Mouse (Mus musculus): ENCODE measurements around the gene Pex5.
A peak's percentile ranks its signal among the peaks of the same experiment; 100 is the strongest.

The Pex5 gene

GRCm38 (mm10) chr6:124414927-124415325, at the start of gene Pex5:
Pex5 (minus strand) TSS chr6:124415067.
- peak; percentile 90 for DNase-seq (ENCODE audit: low read depth, low spot score)

DNA sequence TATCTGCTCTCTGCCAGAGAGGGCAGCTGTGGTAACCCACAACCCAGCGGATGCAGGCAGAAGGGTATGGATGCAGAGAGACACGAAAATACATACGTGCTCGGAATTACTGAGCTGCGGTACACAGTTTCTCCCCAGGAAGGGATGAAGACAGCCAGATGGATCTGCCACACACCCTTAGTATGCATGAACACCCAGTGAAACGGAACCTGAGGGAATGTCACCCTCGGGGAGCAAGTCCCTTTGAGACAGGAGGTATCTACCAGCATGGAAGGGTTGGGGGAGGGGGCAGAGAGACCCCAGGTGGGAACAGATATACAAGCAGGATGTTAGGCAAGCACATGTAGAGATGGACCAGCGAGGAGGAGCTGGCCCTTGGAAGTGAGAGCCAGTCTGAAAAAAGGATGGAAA, 49.0 kb upstream of the Pex5 start:
- no peak for DNase-seq (ENCODE audit: low read depth, low spot score)

DNA sequence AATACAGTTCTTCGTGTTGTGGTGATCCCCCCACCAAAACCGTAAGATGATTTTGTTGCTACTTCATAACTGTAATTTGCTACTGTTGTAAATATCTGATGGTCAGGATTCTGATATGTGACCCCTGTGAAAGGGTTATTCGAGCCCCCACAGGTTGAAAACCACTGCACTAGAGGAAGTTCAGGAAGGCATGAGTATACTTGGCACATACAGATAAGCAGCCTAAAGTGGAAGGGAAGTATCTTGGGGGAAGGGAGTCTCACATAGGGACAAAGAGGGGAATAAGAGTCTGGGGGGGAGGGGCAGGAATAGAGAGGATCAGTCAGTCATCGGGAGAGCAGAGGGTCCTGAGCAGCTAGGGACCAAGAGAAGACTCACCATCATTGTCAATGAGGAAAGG, 44.5 kb upstream of the Pex5 start:
- DNase-seq (ENCODE audit: low read depth, low spot score) = no peak

GRCm38 (mm10) chr6:124458505-124458904, 43.6 kb upstream of the Pex5 start:
- DNase-seq (ENCODE audit: low read depth, low spot score) = no peak

GRCm38 (mm10) chr6:124457827-124458226, 43.0 kb upstream of the Pex5 start:
- no peak for DNase-seq (ENCODE audit: low read depth, low spot score)

GRCm38 (mm10) chr6:124456243-124456642, 41.4 kb upstream of the Pex5 start:
- DNase-seq (ENCODE audit: low read depth, low spot score) = no peak

- no peak for DNase-seq (ENCODE audit: low read depth, low spot score)
Measured at GRCm38 (mm10) chr6:124453756-124454155, 38.9 kb upstream of the Pex5 start.

GRCm38 (mm10) chr6:124451995-124452394, 37.1 kb upstream of the Pex5 start:
- no peak for DNase-seq (ENCODE audit: low read depth, low spot score)

DNA sequence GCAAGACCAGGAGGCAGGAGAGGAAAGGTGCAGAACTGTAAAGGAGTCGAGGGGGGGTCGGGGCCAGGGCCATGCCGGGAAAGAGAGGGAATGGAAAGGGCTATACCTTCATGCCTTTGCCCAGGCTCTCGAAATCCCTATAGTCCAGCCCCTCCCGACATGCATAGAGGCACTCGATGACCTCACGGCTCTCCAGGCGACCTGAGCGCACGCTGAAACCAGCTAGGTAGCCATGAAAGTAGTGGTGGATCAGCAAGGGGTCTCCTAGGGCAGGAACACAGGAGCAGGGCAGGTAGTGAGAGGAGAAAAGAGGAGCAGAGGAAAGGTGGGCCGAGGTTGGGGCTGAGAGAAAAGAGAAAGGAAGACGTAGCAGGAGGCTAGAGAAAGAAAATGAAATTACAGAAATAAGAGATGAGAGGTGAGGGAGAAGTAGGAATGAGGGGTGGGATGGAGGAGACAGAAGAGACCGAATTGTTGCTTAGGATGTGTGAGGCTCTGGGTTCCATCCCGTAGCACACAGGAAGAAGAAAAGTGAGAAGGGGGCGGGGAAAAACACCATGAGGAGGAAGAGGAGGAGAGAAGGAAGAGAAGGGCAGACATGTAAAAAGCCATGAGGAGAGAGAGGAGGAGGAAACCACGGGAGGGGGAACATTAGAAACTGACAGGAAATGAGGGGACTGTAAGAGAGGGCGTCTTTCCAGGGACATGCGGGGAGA, 35.0 kb upstream of the Pex5 start:
- DNase-seq (ENCODE audit: low read depth, low spot score) = no peak

DNA sequence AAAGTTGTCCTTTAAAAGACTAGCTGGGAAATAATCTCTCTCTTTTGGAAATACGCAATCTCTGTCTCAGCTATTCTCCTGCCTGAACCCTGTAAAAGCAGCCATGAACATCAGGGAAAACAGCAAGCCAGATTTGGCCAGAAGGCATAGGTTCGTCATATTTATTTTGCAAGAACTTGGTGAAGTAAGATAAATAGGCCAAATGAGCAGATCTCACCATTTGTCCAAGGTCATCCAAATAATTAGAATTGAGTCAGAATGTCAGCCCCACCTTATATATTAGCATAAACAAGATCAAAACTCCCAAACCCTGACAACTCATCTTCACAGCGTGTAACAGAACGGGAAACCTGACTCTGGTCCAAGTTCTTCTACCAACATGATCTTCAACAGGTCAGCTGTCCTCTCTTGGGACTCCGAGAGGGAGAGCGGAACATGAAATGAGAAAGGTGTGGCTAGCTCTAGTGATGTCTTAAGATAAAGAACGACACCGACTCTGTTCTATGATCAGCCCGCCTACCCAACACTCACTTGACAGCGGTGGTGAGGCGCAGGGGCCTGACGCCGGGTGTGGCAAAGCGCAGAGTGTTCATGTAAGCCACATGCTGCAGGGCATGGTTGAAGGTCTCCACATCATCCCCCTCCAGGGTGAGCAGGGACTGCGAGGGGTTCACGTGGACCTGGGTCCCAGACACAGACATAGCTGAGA, 34.2 kb upstream of the Pex5 start:
- DNase-seq (ENCODE audit: low read depth, low spot score) = no peak

- no peak for DNase-seq (ENCODE audit: low read depth, low spot score)
Measured at GRCm38 (mm10) chr6:124448186-124448852, 33.5 kb upstream of the Pex5 start.

DNA sequence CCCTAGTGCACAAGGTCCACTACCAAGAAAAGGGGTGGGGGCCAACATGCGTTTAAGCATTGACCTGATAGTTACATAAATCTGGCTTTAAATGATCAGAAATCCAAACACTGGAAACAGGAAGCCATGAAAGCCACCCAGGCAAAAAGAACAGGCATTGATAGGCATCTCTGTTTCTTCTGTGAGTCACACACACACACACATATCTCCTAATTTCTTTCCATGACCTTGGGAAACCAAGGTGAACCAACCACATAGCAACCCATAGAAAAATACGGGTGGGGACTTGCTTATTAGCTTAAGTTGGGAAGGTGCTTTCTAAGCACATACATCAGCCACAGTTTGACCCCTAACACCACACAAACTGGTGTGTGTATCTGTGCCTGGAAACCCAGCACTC, 32.5 kb upstream of the Pex5 start:
- no peak for DNase-seq (ENCODE audit: low read depth, low spot score)

DNA sequence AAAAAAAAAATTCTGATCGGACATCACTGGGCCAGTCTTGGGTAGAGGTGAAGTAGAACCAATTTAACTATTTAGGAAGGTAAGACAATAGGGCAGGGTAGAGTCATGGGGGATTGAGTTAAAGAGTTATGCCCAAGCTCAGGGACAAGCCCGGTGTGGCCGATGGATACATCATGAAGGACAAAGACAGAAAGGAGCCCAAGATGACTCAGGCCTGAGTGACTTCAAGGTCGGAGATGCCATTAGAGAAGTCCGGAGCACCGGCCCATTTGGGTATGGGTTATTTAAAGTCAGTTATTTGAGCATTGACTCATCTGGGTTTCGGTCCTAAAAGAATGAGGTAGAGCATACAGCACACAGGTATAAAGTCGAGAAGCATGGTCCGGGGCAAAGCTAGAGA, 31.6 kb upstream of the Pex5 start:
- no peak for DNase-seq (ENCODE audit: low read depth, low spot score)

GRCm38 (mm10) chr6:124446024-124446423, 31.2 kb upstream of the Pex5 start:
- no peak for DNase-seq (ENCODE audit: low read depth, low spot score)

DNA sequence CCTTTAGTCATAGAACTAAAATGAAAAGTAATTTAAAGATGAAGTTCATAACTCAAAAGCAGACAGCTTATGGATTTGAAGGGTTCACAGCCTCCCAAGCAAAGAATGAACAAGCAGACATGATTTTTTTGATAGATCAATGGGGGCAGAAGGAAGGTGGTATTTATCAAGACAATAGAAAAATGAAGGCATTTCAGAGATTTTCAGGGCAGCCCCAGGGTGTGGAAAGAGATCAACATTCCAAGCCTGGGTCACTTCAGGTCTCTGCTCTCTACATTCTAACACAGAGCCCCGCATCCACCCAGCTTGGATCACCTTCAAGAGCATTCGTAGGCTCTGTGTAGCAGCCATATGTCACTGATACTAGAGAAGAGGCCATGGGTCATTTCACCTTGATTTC, 28.5 kb upstream of the Pex5 start:
- no peak for DNase-seq (ENCODE audit: low read depth, low spot score)

DNA sequence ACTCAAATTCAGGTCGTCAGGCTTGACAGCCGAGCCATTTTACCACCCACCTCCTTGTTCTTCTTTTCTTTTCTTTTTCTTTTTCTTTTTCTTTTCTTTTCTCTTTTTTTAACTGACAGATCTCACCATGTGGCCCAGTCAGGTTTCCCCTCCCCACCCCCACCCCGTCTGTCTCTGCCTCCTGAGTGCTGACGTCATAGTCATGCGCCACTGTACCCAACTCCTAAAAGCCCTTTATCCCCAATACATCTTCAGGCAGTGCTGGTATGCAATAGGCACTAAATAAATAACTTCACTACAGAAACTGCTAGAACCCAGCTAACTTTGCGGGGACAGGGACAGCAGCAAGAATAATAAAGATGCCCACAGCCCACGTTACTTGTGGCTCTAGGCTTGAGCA, 21.4 kb upstream of the Pex5 start:
- DNase-seq (ENCODE audit: low read depth, low spot score) = no peak

DNA sequence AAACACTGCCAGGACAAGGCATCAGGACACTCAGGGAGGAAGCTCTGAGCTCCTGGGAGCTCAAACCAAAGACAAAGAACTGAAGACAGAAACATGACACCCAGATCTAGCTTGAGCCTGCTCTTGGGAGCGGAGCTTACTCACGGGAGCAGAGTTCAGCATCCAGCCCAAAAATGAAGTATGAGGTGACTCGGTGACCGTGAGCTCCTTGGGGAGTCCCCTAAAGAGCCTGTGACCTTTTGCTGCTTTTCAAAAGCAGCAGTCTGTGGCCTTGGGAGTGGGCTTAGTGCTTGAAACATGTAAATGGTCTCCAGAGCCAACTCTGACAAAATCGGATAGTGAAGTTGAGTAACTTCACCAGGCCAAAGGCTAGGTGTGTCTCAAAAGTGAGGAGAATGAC, 20.3 kb upstream of the Pex5 start:
- no peak for DNase-seq (ENCODE audit: low read depth, low spot score)

- no peak for DNase-seq (ENCODE audit: low read depth, low spot score)
Measured at GRCm38 (mm10) chr6:124433688-124434324, 18.9 kb upstream of the Pex5 start.

- no peak for DNase-seq (ENCODE audit: low read depth, low spot score)
Measured at GRCm38 (mm10) chr6:124430784-124431495, 16.1 kb upstream of the Pex5 start.

DNA sequence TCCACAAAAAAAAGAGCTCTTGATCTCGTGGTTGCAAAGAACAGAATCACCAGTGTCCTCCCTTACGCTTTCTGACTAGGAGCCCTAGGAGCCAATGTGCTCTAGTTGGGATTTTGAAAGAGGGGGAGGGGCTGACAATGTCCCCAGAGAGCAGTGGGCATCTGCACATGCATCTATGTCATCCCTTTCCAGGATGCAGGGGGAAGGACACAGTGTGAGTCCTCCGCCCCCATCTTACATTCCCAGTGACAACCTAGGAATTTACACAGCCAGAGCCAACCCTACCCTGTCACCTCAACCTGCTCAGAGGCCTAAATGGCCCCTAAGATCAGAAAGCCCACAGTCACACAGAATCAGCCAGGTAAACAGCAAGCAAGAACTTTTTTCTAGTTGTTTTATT, 15.5 kb upstream of the Pex5 start:
- no peak for DNase-seq (ENCODE audit: low read depth, low spot score)

DNA sequence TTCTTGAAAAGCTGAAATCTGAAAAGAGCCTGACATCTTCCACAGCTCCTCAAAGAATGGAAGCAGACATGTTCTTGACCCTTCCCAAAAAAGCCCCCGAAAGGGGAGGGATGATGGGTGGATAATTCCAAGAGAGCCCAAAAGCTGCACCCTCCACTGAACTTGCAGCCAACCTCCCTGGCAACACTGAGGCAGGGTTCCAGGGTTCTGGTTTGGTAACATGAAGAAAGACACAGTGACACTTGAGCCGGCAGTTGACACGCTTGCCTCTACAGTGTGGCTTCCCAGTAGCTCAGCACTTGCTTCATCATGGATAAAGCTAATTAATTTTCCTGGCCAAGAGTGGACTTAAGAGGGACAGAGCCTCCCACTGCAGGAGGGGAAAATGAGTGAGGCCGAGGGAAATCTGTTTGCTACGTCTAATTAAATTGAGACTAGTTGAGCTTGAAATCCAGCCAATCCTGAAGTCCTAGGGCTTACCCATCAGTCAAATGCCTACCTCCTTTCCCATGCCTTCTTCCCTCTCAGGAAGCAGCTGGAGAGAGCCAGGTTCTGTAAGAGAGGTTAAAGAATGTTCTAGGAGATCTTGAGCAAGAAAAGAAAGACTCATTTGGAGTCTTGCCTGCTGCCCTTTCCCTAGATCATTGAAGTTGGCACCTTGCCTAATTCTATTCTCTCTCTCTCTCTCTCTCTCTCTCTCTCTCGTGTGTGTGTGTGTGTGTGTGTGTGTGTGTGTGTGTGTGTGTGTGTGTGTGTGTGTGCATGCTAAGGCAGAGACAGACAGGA, 13.1 kb upstream of the Pex5 start:
- DNase-seq (ENCODE audit: low read depth, low spot score) = no peak
